ENCODE assay signal across 9 mouse cellular contexts in genomic region chr1:155564741-155565140, GRCm38 (mm10). TPM values are rescaled to one million over a fixed set of nuclear protein-coding genes. Genes with fewer than 3 reads are reported as not detected.
A peak's percentile ranks its signal among the peaks of the same experiment; 100 is the strongest.
DNase-seq lines count a peak whose midpoint lies in the region; ATAC-seq lines count a peak whose summit lies in the region.
"Had no signal": no experiment of that assay in that cellular context is flagged by ENCODE, and none has a peak within 500 bp of the region (broad histone marks: within the 10 kb centered on the region; RNA-seq: fewer than 3 reads in every experiment).

No protein-coding gene starts in this region.

- ATAC-seq in forebrain, embryonic 11.5 days (replicated peaks; ENCODE audit: low FRiP score), result no peak
- no peak for ATAC-seq in forebrain, embryonic 15.5 days (replicated peaks)
- no peak for ATAC-seq in liver, embryonic 11.5 days (replicated peaks; ENCODE audit: low FRiP score)

- no peak overlapping the region for H3K9ac ChIP-seq in forebrain, embryonic 11.5 days (ENCODE audit: low read length)
- H3K9ac ChIP-seq in forebrain, embryonic 15.5 days (replicated peaks), result no peak overlapping the region
- no peak overlapping the region for H3K9ac ChIP-seq in liver, embryonic 11.5 days (ENCODE audit: low read depth, low read length)
- H3K9ac ChIP-seq: liver, embryonic 13.5 days had no signal

- H3K27me3 ChIP-seq in forebrain, embryonic 11.5 days (ENCODE audit: control insufficient read depth, insufficient read depth, low read length), result no peaks in the 10 kb centered on the region
- no peaks in the 10 kb centered on the region for H3K27me3 ChIP-seq in forebrain, embryonic 15.5 days
- H3K27me3 ChIP-seq in liver, embryonic 11.5 days (replicated peaks; ENCODE audit: control insufficient read depth, insufficient read depth, low read length), result no peaks in the 10 kb centered on the region
- H3K27me3 ChIP-seq: liver, embryonic 13.5 days had no signal

- H3K27ac ChIP-seq in forebrain, embryonic 11.5 days (ENCODE audit: low read depth, low read length), result no peak overlapping the region
- H3K27ac ChIP-seq in forebrain, embryonic 15.5 days (replicated peaks), result no peak overlapping the region
- H3K27ac ChIP-seq in liver, embryonic 11.5 days (ENCODE audit: low read depth, low read length), result no peak overlapping the region
- H3K27ac ChIP-seq: liver, embryonic 13.5 days had no signal

- H3K36me3 ChIP-seq in forebrain, embryonic 11.5 days (ENCODE audit: control insufficient read depth, insufficient read depth, low read length), result peaks cover 10% of the 10 kb centered on the region
- peaks cover 25% of the 10 kb centered on the region for H3K36me3 ChIP-seq in forebrain, embryonic 15.5 days
- peaks cover 20% of the 10 kb centered on the region for H3K36me3 ChIP-seq in liver, embryonic 11.5 days (ENCODE audit: control insufficient read depth, insufficient read depth, low read length)

- 13% methylated on average over 3 of the region's 3 CpGs for WGBS in forebrain, embryonic 11.5 days
- 16% methylated on average over 3 of the region's 3 CpGs for WGBS in forebrain, embryonic 15.5 days
- WGBS in liver, embryonic 11.5 days, result 33% methylated on average over 3 of the region's 3 CpGs

- peak; percentile 77 for DNase-seq in forebrain, embryonic 11.5 days (ENCODE audit: low spot score)
- peak; percentile 40 for DNase-seq in liver
- DNase-seq in liver, embryonic 11.5 days (ENCODE audit: low spot score), result no peak
- peak; percentile 42 for DNase-seq in MEL-GATA-1-ER (ENCODE audit: extremely low read depth, low read depth)
- DNase-seq in embryo, embryonic 10.5 days (ENCODE audit: low spot score), result peak; percentile 81
- DNase-seq in lung, postnatal 14 days, result peak; percentile 20
- DNase-seq in urinary bladder, postnatal 4 days (ENCODE audit: low spot score in 2 of 2), result no peak
- DNase-seq: liver, embryonic 13.5 days had no signal

- no peaks in the 10 kb centered on the region for H3K4me1 ChIP-seq in forebrain, embryonic 11.5 days (replicated peaks; ENCODE audit: control insufficient read depth, insufficient read depth, low read length)
- H3K4me1 ChIP-seq in forebrain, embryonic 15.5 days, result peaks cover 15% of the 10 kb centered on the region
- H3K4me1 ChIP-seq in liver, embryonic 11.5 days (replicated peaks; ENCODE audit: control insufficient read depth, insufficient read depth, low read length), result peaks cover 21% of the 10 kb centered on the region

- H3K4me2 ChIP-seq in forebrain, embryonic 11.5 days (ENCODE audit: low read depth, low read length, severe bottlenecking), result no peak overlapping the region
- no peak overlapping the region for H3K4me2 ChIP-seq in forebrain, embryonic 15.5 days (replicated peaks)
- H3K4me2 ChIP-seq in liver, embryonic 11.5 days, result no peak overlapping the region
- H3K4me2 ChIP-seq: liver, embryonic 13.5 days had no signal

- H3K9me3 ChIP-seq in forebrain, embryonic 11.5 days (ENCODE audit: control insufficient read depth, low read length), result 0 out of 2 replicates have a peak, but pooled peaks cover 3% of the 10 kb centered on the region
- no peaks in the 10 kb centered on the region for H3K9me3 ChIP-seq in forebrain, embryonic 15.5 days
- peaks cover 4% of the 10 kb centered on the region for H3K9me3 ChIP-seq in liver, embryonic 11.5 days (ENCODE audit: control insufficient read depth, low read length)

- no peak overlapping the region for H3K4me3 ChIP-seq in forebrain, embryonic 11.5 days (ENCODE audit: low read depth, low read length)
- no peak overlapping the region for H3K4me3 ChIP-seq in forebrain, embryonic 15.5 days
- H3K4me3 ChIP-seq in liver, embryonic 11.5 days (ENCODE audit: low read depth, low read length), result no peak overlapping the region
- H3K4me3 ChIP-seq: liver, embryonic 13.5 days had no signal

RNA-seq across cellular contexts. Expression of gene Acbd6, which starts 6.8 kb away (rescaled TPM):
- polyA plus RNA-seq in forebrain, embryonic 11.5 days (2014; fragmentation: Nextera tagmentation; extraction: Ambion mirVana), result 80.5 and 87.8 TPM in 2 replicates
- polyA plus RNA-seq in forebrain, embryonic 15.5 days (2015; fragmentation: Nextera tagmentation; extraction: Ambion mirVana), result 97.7 and 106 TPM in 2 replicates
- polyA plus RNA-seq in liver, embryonic 11.5 days (2014; fragmentation: Nextera tagmentation; extraction: Ambion mirVana), result 101 and 106 TPM in 2 replicates

Comparison
In these comparisons a context has a peak if more than half of its experiments do, and no peak if none do; other contexts are left out.
1. DNase-seq: peak in forebrain, embryonic 11.5 days (single experiment), liver (single experiment), MEL-GATA-1-ER (single experiment), embryo, embryonic 10.5 days (single experiment) and lung, postnatal 14 days (single experiment); none in liver, embryonic 11.5 days (single experiment) and urinary bladder, postnatal 4 days (0 of 2).